Mouse (Mus musculus): ENCODE results near the gene Satb2.

DNA sequence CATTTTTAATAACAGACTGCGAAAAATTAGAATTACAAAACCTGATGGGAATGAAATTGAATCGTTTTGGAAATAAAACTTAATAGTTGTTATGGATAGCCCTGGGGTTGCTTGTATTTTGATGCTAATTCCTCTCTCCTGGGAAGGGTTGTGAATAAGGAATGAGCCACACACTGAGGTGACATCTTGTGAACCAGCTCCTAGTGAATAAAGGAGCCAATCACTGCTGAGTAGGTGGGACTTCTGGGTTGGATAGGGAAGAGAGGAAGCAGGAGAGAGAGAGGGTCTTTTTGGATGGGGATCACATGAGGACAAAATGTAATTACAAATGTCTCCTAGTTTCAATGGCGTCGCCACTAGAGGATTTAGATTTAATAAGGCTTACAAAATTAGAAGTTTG is 30.7 kb upstream of the Satb2 start:
- TF ChIP-seq USF1 (IDR thresholded peaks at IDR 0.05; ENCODE audit: low read depth) (no peak), E2F4 (IDR thresholded peaks at IDR 0.05; ENCODE audit: insufficient read depth) (no peak), TCF12 (IDR thresholded peaks at IDR 0.05; ENCODE audit: insufficient read depth, poor library complexity, severe bottlenecking) (no peak), POLR2A (IDR thresholded peaks at IDR 0.05; ENCODE audit: insufficient read length, low read depth) (no peak)
